Mouse (Mus musculus): ENCODE results near the gene 3110040M04Rik. TPM values are rescaled to one million over a fixed set of nuclear protein-coding genes. Genes with fewer than 3 reads are reported as not detected.

3110040M04Rik gene
- polyA plus RNA-seq, 1 experiment from 2014 or later = not detected

DNA sequence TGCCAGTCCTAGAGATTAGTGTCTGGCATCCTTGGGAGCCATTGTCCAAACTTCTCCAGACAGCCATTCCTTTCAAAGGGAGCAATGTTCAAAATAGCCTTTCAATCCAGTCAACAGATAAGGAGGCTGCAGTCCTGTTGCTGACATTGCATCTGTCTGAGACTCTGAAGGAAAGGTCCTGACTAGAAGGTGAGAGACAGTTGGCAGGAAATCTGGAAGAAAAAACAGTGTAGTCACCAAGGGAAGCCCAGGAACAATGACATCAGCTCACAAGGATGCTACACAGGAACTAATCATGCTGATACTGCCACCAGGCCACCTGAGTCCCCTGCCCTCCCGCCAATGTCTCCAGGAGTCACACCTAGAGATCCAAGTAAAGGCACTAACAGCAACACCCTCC, 19.5 kb downstream of the 3110040M04Rik start:
- Histone ChIP-seq H3K27me3 (no peaks in the 10 kb centered on the region), H3K4me2 (no peak overlapping the region), H3K9me3 (no peaks in the 10 kb centered on the region), H3K36me3 (no peaks in the 10 kb centered on the region), H3K27ac (replicated peaks) (no peak overlapping the region), H3K9ac (no peak overlapping the region), H3K4me3 (no peak overlapping the region), H3K4me1 (replicated peaks) (no peaks in the 10 kb centered on the region)
- no peak for ATAC-seq (ENCODE audit: low FRiP score, low read depth)
- WGBS = 86% methylated on average over 1 of the region's 1 CpGs

DNA sequence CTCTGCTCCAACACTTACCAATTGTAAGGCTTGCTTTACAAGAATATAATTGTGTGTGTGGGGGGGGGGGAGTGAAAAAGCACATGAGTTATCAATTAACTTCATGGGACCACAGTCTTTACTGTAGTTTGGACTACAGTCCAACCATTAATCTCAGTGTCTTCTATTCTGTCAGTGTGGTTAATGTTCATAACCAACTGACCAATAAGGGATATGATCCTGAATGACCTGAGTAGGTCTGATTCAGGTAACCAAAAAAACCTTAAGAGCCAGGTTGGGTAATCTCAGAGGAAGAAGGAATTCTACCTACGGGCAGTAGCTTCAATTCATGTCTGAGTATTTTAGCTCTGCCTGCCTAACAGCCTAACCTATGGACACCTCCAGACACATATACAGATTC, 20.6 kb downstream of the 3110040M04Rik start:
- H3K4me1 ChIP-seq (replicated peaks) = no peaks in the 10 kb centered on the region
- H3K9ac ChIP-seq = no peak overlapping the region
- no peaks in the 10 kb centered on the region for H3K36me3 ChIP-seq
- H3K9me3 ChIP-seq = no peaks in the 10 kb centered on the region
- no peak overlapping the region for H3K27ac ChIP-seq (replicated peaks)
- no peak overlapping the region for H3K4me3 ChIP-seq
- no peak overlapping the region for H3K4me2 ChIP-seq
- no peaks in the 10 kb centered on the region for H3K27me3 ChIP-seq
- no peak for ATAC-seq (ENCODE audit: low FRiP score, low read depth)
- WGBS = 100% methylated on average over 1 of the region's 1 CpGs

- no peak overlapping the region for H3K4me2 ChIP-seq
- ATAC-seq (ENCODE audit: low FRiP score, low read depth) = no peak
- no peaks in the 10 kb centered on the region for H3K27me3 ChIP-seq
- H3K4me1 ChIP-seq (replicated peaks) = no peaks in the 10 kb centered on the region
- no peak overlapping the region for H3K27ac ChIP-seq (replicated peaks)
- no peaks in the 10 kb centered on the region for H3K9me3 ChIP-seq
- no peaks in the 10 kb centered on the region for H3K36me3 ChIP-seq
- H3K9ac ChIP-seq = no peak overlapping the region
- H3K4me3 ChIP-seq = no peak overlapping the region
- WGBS = 87% methylated on average over 8 of the region's 8 CpGs
Measured at GRCm38 (mm10) chr1:151227506-151227905, 23.6 kb downstream of the 3110040M04Rik start.

- Histone ChIP-seq H3K9me3 (no peaks in the 10 kb centered on the region), H3K4me1 (replicated peaks) (no peaks in the 10 kb centered on the region), H3K4me3 (no peak overlapping the region), H3K27me3 (no peaks in the 10 kb centered on the region), H3K9ac (no peak overlapping the region), H3K36me3 (no peaks in the 10 kb centered on the region), H3K4me2 (no peak overlapping the region), H3K27ac (replicated peaks) (no peak overlapping the region)
- no peak for ATAC-seq (ENCODE audit: low FRiP score, low read depth)
- WGBS = 78% methylated on average over 1 of the region's 1 CpGs
Measured at GRCm38 (mm10) chr1:151228320-151228989, 24.5 kb downstream of the 3110040M04Rik start.

GRCm38 (mm10) chr1:151232346-151232745, 28.4 kb downstream of the 3110040M04Rik start:
- no peaks in the 10 kb centered on the region for H3K36me3 ChIP-seq
- H3K27me3 ChIP-seq = no peaks in the 10 kb centered on the region
- no peaks in the 10 kb centered on the region for H3K4me1 ChIP-seq (replicated peaks)
- no peak overlapping the region for H3K4me2 ChIP-seq
- ATAC-seq (ENCODE audit: low FRiP score, low read depth) = no peak
- no peak overlapping the region for H3K4me3 ChIP-seq
- H3K9ac ChIP-seq = no peak overlapping the region
- no peaks in the 10 kb centered on the region for H3K9me3 ChIP-seq
- 84% methylated on average over 3 of the region's 3 CpGs for WGBS
- no peak overlapping the region for H3K27ac ChIP-seq (replicated peaks)

GRCm38 (mm10) chr1:151233756-151234155, 29.8 kb downstream of the 3110040M04Rik start:
- H3K9ac ChIP-seq = no peak overlapping the region
- H3K4me3 ChIP-seq = no peak overlapping the region
- no peaks in the 10 kb centered on the region for H3K27me3 ChIP-seq
- no peaks in the 10 kb centered on the region for H3K4me1 ChIP-seq (replicated peaks)
- WGBS = 93% methylated on average over 3 of the region's 3 CpGs
- H3K27ac ChIP-seq (replicated peaks) = no peak overlapping the region
- H3K4me2 ChIP-seq = no peak overlapping the region
- no peaks in the 10 kb centered on the region for H3K9me3 ChIP-seq
- H3K36me3 ChIP-seq = no peaks in the 10 kb centered on the region
- ATAC-seq (ENCODE audit: low FRiP score, low read depth) = no peak

GRCm38 (mm10) chr1:151235574-151235973, 31.7 kb downstream of the 3110040M04Rik start:
- Histone ChIP-seq H3K9ac (no peak overlapping the region), H3K4me3 (no peak overlapping the region), H3K4me2 (no peak overlapping the region), H3K27ac (replicated peaks) (no peak overlapping the region), H3K27me3 (no peaks in the 10 kb centered on the region), H3K4me1 (replicated peaks) (no peaks in the 10 kb centered on the region), H3K9me3 (no peaks in the 10 kb centered on the region), H3K36me3 (no peaks in the 10 kb centered on the region)
- no peak for ATAC-seq (ENCODE audit: low FRiP score, low read depth)
- WGBS = 9% methylated on average over 2 of the region's 2 CpGs

- Histone ChIP-seq H3K9me3 (no peaks in the 10 kb centered on the region), H3K36me3 (no peaks in the 10 kb centered on the region), H3K4me3 (no peak overlapping the region), H3K27me3 (no peaks in the 10 kb centered on the region), H3K4me2 (no peak overlapping the region), H3K4me1 (replicated peaks) (no peaks in the 10 kb centered on the region), H3K9ac (no peak overlapping the region), H3K27ac (replicated peaks) (no peak overlapping the region)
- 80% methylated on average over 13 of the region's 13 CpGs for WGBS
- ATAC-seq (ENCODE audit: low FRiP score, low read depth) = no peak
Measured at GRCm38 (mm10) chr1:151236141-151236930, 32.4 kb downstream of the 3110040M04Rik start.

GRCm38 (mm10) chr1:151237780-151238179, 33.9 kb downstream of the 3110040M04Rik start:
- Histone ChIP-seq H3K9me3 (no peaks in the 10 kb centered on the region), H3K27me3 (no peaks in the 10 kb centered on the region), H3K4me2 (no peak overlapping the region), H3K36me3 (no peaks in the 10 kb centered on the region), H3K4me3 (no peak overlapping the region), H3K4me1 (replicated peaks) (no peaks in the 10 kb centered on the region), H3K27ac (replicated peaks) (no peak overlapping the region), H3K9ac (no peak overlapping the region)
- WGBS = 90% methylated on average over 3 of the region's 3 CpGs
- no peak for ATAC-seq (ENCODE audit: low FRiP score, low read depth)

- Histone ChIP-seq H3K36me3 (no peaks in the 10 kb centered on the region), H3K9ac (no peak overlapping the region), H3K4me1 (replicated peaks) (no peaks in the 10 kb centered on the region), H3K27ac (replicated peaks) (no peak overlapping the region), H3K4me3 (no peak overlapping the region), H3K9me3 (no peaks in the 10 kb centered on the region), H3K4me2 (no peak overlapping the region), H3K27me3 (no peaks in the 10 kb centered on the region)
- no peak for ATAC-seq (ENCODE audit: low FRiP score, low read depth)
- WGBS = 93% methylated on average over 4 of the region's 4 CpGs
Measured at GRCm38 (mm10) chr1:151243332-151243731, 39.4 kb downstream of the 3110040M04Rik start.

DNA sequence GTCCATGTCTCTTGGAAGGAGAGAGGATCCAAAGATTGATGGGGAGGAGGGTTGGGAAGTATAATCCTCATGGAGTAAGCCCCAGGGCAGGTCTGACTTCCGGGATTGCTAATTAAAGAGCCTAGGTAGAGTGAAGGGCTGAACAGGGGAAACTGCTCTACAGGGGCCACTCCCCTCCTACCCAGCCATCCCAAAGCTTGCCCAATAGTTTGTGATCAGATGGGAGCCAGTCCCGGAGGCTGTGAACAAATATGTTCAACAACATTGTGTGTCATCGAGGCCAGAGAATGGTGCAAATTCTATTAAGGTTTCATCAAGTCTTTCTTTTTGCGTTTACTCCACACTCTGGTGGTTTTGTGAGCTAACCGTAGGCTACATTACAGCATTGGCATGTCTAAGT, 40.1 kb downstream of the 3110040M04Rik start:
- 92% methylated on average over 5 of the region's 5 CpGs for WGBS
- H3K4me3 ChIP-seq = no peak overlapping the region

DNA sequence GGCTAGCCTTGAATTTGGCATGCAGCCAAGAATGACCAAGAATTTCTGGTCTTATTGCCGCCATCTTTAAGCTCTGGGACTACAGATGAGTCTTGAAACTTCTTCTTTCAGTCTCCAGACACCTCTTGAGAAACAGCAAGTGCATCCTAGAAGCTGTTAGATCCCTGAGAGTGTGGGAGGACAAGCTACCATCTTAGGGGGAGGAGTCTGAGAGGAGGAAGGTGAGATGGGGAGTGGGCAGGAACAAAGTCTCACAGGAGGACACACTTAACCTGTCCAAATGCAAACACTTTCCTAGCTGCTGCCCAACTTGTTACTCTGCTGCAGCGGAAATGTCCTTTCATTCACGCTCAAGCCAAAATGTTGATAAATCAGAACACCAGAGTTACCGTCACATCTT, 40.8 kb downstream of the 3110040M04Rik start:
- Histone ChIP-seq H3K4me1 (replicated peaks) (no peaks in the 10 kb centered on the region), H3K9me3 (no peaks in the 10 kb centered on the region), H3K4me2 (no peak overlapping the region), H3K9ac (no peak overlapping the region), H3K4me3 (no peak overlapping the region), H3K27me3 (no peaks in the 10 kb centered on the region), H3K36me3 (no peaks in the 10 kb centered on the region), H3K27ac (replicated peaks) (no peak overlapping the region)
- ATAC-seq (ENCODE audit: low FRiP score, low read depth) = no peak
- 95% methylated on average over 4 of the region's 4 CpGs for WGBS

More for the DNA sequence above, 40.1 kb downstream of the 3110040M04Rik start:
- Histone ChIP-seq H3K27ac (replicated peaks) (no peak overlapping the region), H3K27me3 (no peaks in the 10 kb centered on the region), H3K9me3 (no peaks in the 10 kb centered on the region), H3K9ac (no peak overlapping the region), H3K4me1 (replicated peaks) (no peaks in the 10 kb centered on the region), H3K36me3 (no peaks in the 10 kb centered on the region), H3K4me2 (no peak overlapping the region)
- ATAC-seq (ENCODE audit: low FRiP score, low read depth) = no peak
